In genomic region chr13:102665588-102666232, GRCm38 (mm10) we compare ENCODE assay signal across 8 mouse cellular contexts. TPM values are rescaled to one million over a fixed set of nuclear protein-coding genes. Genes with fewer than 3 reads are reported as not detected.
DNase-seq lines count a peak whose midpoint lies in the region; ATAC-seq and TF ChIP-seq lines count a peak whose summit lies in the region.

No protein-coding gene starts in this region.

- ATAC-seq in heart, embryonic 13.5 days (ENCODE audit: extremely low read depth, insufficient number of reproducible peaks, low FRiP score, low TSS enrichment): no peak
- no peak for ATAC-seq in hindbrain, embryonic 16.5 days
- ATAC-seq in midbrain, embryonic 13.5 days: no peak

- no peak for TF ChIP-seq RAD21 in MEL (IDR thresholded peaks at IDR 0.05; ENCODE audit: low read depth, low read length)

- H3K4me2 ChIP-seq in heart, embryonic 13.5 days: peak overlapping the region; percentile 57
- H3K4me2 ChIP-seq in hindbrain, embryonic 16.5 days (ENCODE audit: low read length): peak overlapping the region; percentile 41
- H3K4me2 ChIP-seq in midbrain, embryonic 13.5 days (replicated peaks): peak overlapping the region; percentile 29

- H3K9me3 ChIP-seq in heart, embryonic 13.5 days: no peaks in the 10 kb centered on the region
- no peaks in the 10 kb centered on the region for H3K9me3 ChIP-seq in MEL (replicated peaks; ENCODE audit: insufficient read depth, low read length)
- no peaks in the 10 kb centered on the region for H3K9me3 ChIP-seq in hindbrain, embryonic 16.5 days (ENCODE audit: control insufficient read depth, low read length)
- H3K9me3 ChIP-seq in midbrain, embryonic 13.5 days: no peaks in the 10 kb centered on the region

- no peaks in the 10 kb centered on the region for H3K36me3 ChIP-seq in heart, embryonic 13.5 days
- peaks cover 0 to 40% of the 10 kb centered on the region in 2 experiments; a peak in 2 of 4 replicates for H3K36me3 ChIP-seq in MEL (ENCODE audit: control insufficient read depth in 1 of 2, insufficient read depth in 2 of 2, low read length in 2 of 2)
- H3K36me3 ChIP-seq in hindbrain, embryonic 16.5 days (ENCODE audit: control insufficient read depth, insufficient read depth, low read length): no peaks in the 10 kb centered on the region
- no peaks in the 10 kb centered on the region for H3K36me3 ChIP-seq in midbrain, embryonic 13.5 days

- no peaks in the 10 kb centered on the region; the same call in 1 of the 2 replicates for H3K79me2 ChIP-seq in MEL (ENCODE audit: control insufficient read depth, insufficient read depth, low read length, poor library complexity)

- H3K27ac ChIP-seq in heart, embryonic 13.5 days (replicated peaks): no peak overlapping the region
- peak overlapping the region; percentile 93 for H3K27ac ChIP-seq in MEL (ENCODE audit: control insufficient read depth, low read depth, low read length)
- H3K27ac ChIP-seq in hindbrain, embryonic 16.5 days (ENCODE audit: low read depth, low read length): no peak overlapping the region
- no peak overlapping the region for H3K27ac ChIP-seq in midbrain, embryonic 13.5 days

- no peaks in the 10 kb centered on the region for H3K27me3 ChIP-seq in heart, embryonic 13.5 days (replicated peaks)
- no peaks in the 10 kb centered on the region for H3K27me3 ChIP-seq in MEL (ENCODE audit: control insufficient read depth in 1 of 2, insufficient read depth in 2 of 2, low read length in 2 of 2)
- no peaks in the 10 kb centered on the region for H3K27me3 ChIP-seq in hindbrain, embryonic 16.5 days (replicated peaks; ENCODE audit: control insufficient read depth, insufficient read depth, low read length)
- no peaks in the 10 kb centered on the region for H3K27me3 ChIP-seq in midbrain, embryonic 13.5 days

- peaks cover 30% of the 10 kb centered on the region for H3K4me1 ChIP-seq in heart, embryonic 13.5 days
- H3K4me1 ChIP-seq in MEL (ENCODE audit: control insufficient read depth in 1 of 2, insufficient read depth in 2 of 2, low read length in 2 of 2): peaks cover 11 to 48% of the 10 kb centered on the region in 2 experiments; a peak in 3 of 4 replicates
- H3K4me1 ChIP-seq in hindbrain, embryonic 16.5 days (ENCODE audit: control insufficient read depth, insufficient read depth, low read depth, low read length): no peaks in the 10 kb centered on the region
- H3K4me1 ChIP-seq in midbrain, embryonic 13.5 days (replicated peaks): 0 out of 2 replicates have a peak, but pooled peaks cover 4% of the 10 kb centered on the region

- no peak for DNase-seq in heart, postnatal 14 days
- peak; percentile 88 for DNase-seq in MEL (ENCODE audit: low read depth, low spot score)
- DNase-seq in retina, postnatal 1 day: no peak
- DNase-seq in urinary bladder, postnatal 25 days (ENCODE audit: low spot score): no peak
- no peak for DNase-seq in left cerebral cortex, adult 11 months (ENCODE audit: low spot score)

- intact Hi-C loops in heart, postnatal 14 days (cut with DNase I): no loop called here

- peak in 1 of 2 experiments; percentile 64; a peak in 1 of 4 replicates for TF ChIP-seq POLR2A in MEL (IDR thresholded peaks at IDR 0.05; ENCODE audit: control insufficient read depth in 1 of 2, insufficient read depth in 1 of 2, low read depth in 1 of 2, low read length in 2 of 2, poor library complexity in 1 of 2)

- TF ChIP-seq CTCF in MEL (IDR thresholded peaks at IDR 0.05 in 2 of 3, conservative IDR thresholded peaks at IDR 0.05 in 1 of 3; ENCODE audit: control insufficient read depth in 1 of 3, insufficient read depth in 1 of 3, low read depth in 2 of 3, low read length in 3 of 3, poor library complexity in 1 of 3, severe bottlenecking in 1 of 3): no peak

- H3K4me3 ChIP-seq in heart, embryonic 13.5 days: peak overlapping the region; percentile 10
- peak overlapping the region; percentile 7 to 68 for H3K4me3 ChIP-seq in MEL (ENCODE audit: control insufficient read depth in 1 of 2, insufficient read depth in 1 of 2, low read depth in 2 of 2, low read length in 2 of 2)
- H3K4me3 ChIP-seq in hindbrain, embryonic 16.5 days (ENCODE audit: low read length): no peak overlapping the region
- peak overlapping the region; percentile 5; the same call in 1 of the 2 replicates for H3K4me3 ChIP-seq in midbrain, embryonic 13.5 days (replicated peaks)

- H3K9ac ChIP-seq in heart, embryonic 13.5 days: peak overlapping the region; percentile 25; the same call in 1 of the 2 replicates
- H3K9ac ChIP-seq in MEL (ENCODE audit: control insufficient read depth, low read depth, low read length, poor library complexity, severe bottlenecking): peak overlapping the region; percentile 67
- H3K9ac ChIP-seq in hindbrain, embryonic 16.5 days (ENCODE audit: low read depth, low read length): no peak overlapping the region
- H3K9ac ChIP-seq in midbrain, embryonic 13.5 days (replicated peaks): no peak overlapping the region

- WGBS in heart, embryonic 13.5 days: 36% methylated on average over 18 of the region's 18 CpGs
- WGBS in hindbrain, embryonic 16.5 days: 62% methylated on average over 18 of the region's 18 CpGs
- 55% methylated on average over 18 of the region's 18 CpGs for WGBS in midbrain, embryonic 13.5 days

- peak; percentile 10 to 81; a peak in 3 of 4 replicates for TF ChIP-seq EP300 in MEL (IDR thresholded peaks at IDR 0.05; ENCODE audit: low read depth in 1 of 2, low read length in 2 of 2)

TF ChIP-seq in MEL, 35 proteins besides CTCF, POLR2A, EP300 and RAD21 (continues in another document):
- TF ChIP-seq UBTF (IDR thresholded peaks at IDR 0.05; ENCODE audit: borderline replicate concordance, insufficient read depth, low read depth, low read length) (no peak), CHD2 (IDR thresholded peaks at IDR 0.05; ENCODE audit: low read length) (no peak), ZC3H11A (IDR thresholded peaks at IDR 0.05; ENCODE audit: low read depth, low read length) (no peak), ETS1 (IDR thresholded peaks at IDR 0.05; ENCODE audit: low read depth, low read length) (no peak), TBP (IDR thresholded peaks at IDR 0.05; ENCODE audit: low read depth, low read length) (peak; percentile 53), E2F4 (IDR thresholded peaks at IDR 0.05; ENCODE audit: borderline replicate concordance, low read depth, low read length) (no peak), KAT2A (conservative IDR thresholded peaks at IDR 0.05; ENCODE audit: low read depth, low read length) (no peak), MXI1 (IDR thresholded peaks at IDR 0.05; ENCODE audit: low read depth, low read length) (no peak), MAX (IDR thresholded peaks at IDR 0.05; ENCODE audit: low read length) (peak; percentile 19; the same call in 1 of the 2 replicates), ZMIZ1 (IDR thresholded peaks at IDR 0.05; ENCODE audit: low read depth, low read length) (no peak), ZNF384 (IDR thresholded peaks at IDR 0.05; ENCODE audit: low read depth, low read length) (no peak), NRF1 (IDR thresholded peaks at IDR 0.05; ENCODE audit: insufficient read depth, low read depth, low read length, poor library complexity, severe bottlenecking) (0 out of 2 replicates have a peak, but pooled peaks have one; percentile 23), CHD1 (IDR thresholded peaks at IDR 0.05; ENCODE audit: low read depth, low read length) (0 out of 2 replicates have a peak, but pooled peaks have one; percentile 70), JUND (IDR thresholded peaks at IDR 0.05; ENCODE audit: low read depth, low read length) (no peak), GABPA (IDR thresholded peaks at IDR 0.05; ENCODE audit: low read depth, low read length) (no peak), MAZ (IDR thresholded peaks at IDR 0.05; ENCODE audit: low read depth, low read length) (no peak; the same call in 1 of the 2 replicates), RCOR1 (IDR thresholded peaks at IDR 0.05; ENCODE audit: low read depth, low read length) (peak; percentile 40; the same call in 1 of the 2 replicates), SMC3 (IDR thresholded peaks at IDR 0.05; ENCODE audit: low read depth, low read length) (no peak), POLR2AphosphoS5 (IDR thresholded peaks at IDR 0.05; ENCODE audit: borderline replicate concordance, low read depth, low read length) (no peak), MYB (IDR thresholded peaks at IDR 0.05; ENCODE audit: low read depth, low read length) (peak; percentile 52), MYC (IDR thresholded peaks at IDR 0.05; ENCODE audit: low read depth, low read length) (0 out of 2 replicates have a peak, but pooled peaks have one; percentile 29), SIN3A (IDR thresholded peaks at IDR 0.05; ENCODE audit: low read length) (peak; percentile 66; the same call in 1 of the 2 replicates), BHLHE40 (IDR thresholded peaks at IDR 0.05; ENCODE audit: borderline replicate concordance, low read depth, low read length) (no peak), TCF12 (IDR thresholded peaks at IDR 0.05; ENCODE audit: low read depth, low read length) (no peak), USF1 (IDR thresholded peaks at IDR 0.05; ENCODE audit: low read depth, low read length) (no peak), NELFE (IDR thresholded peaks at IDR 0.05; ENCODE audit: low read depth, low read length) (no peak; the same call in 1 of the 2 replicates), GATA1 (IDR thresholded peaks at IDR 0.05; ENCODE audit: low read depth, low read length) (peak; percentile 75), MEF2A (IDR thresholded peaks at IDR 0.05; ENCODE audit: extremely low read depth, insufficient replicate concordance, low read depth, low read length, poor library complexity, severe bottlenecking) (no peak), POLR2AphosphoS2 (IDR thresholded peaks at IDR 0.05; ENCODE audit: low read length) (no peak), ELF1 (IDR thresholded peaks at IDR 0.05; ENCODE audit: low read depth, low read length) (no peak), ZKSCAN1 (IDR thresholded peaks at IDR 0.05; ENCODE audit: low read depth, low read length) (no peak), USF2 (IDR thresholded peaks at IDR 0.05; ENCODE audit: borderline replicate concordance in 1 of 2, insufficient read depth in 1 of 2, low read depth in 1 of 2, low read length in 2 of 2) (no peak), MAFK (IDR thresholded peaks at IDR 0.05; ENCODE audit: borderline replicate concordance, low read depth, low read length) (no peak)

RNA-seq across cellular contexts. Expression of gene Cd180, which starts 27.6 kb away (rescaled TPM):
- 0.36 and 0.71 TPM in 2 replicates for polyA plus RNA-seq in heart, embryonic 13.5 days (2015; fragmentation: Nextera tagmentation; extraction: Ambion mirVana)
- 1 to 10 TPM in 1 of 2 experiments, under 1 TPM in 1; 0.41 to 1.2 TPM for total RNA-seq in heart, postnatal 14 days (2021)
- total RNA-seq in MEL (2012; rRNA removed): 0.12 and 0.39 TPM in 2 replicates
- 1 to 10 TPM in 1 of 2 experiments, not detected in 1; 1.8 TPM for polyA plus RNA-seq in MEL (2012; ENCODE audit: insufficient read depth in 1 of 2, insufficient read length in 2 of 2, low read depth in 1 of 2, low replicate concordance in 2 of 2, missing spikeins in 1 of 2)
- 0.49 and 0.63 TPM in 2 replicates for polyA plus RNA-seq in hindbrain, embryonic 16.5 days (2015; fragmentation: Nextera tagmentation; extraction: Ambion mirVana)
- 0.30 and 0.36 TPM in 2 replicates for polyA plus RNA-seq in midbrain, embryonic 13.5 days (2015; fragmentation: Nextera tagmentation; extraction: Ambion mirVana)

Comparison
In these comparisons a context has a peak if more than half of its experiments do, and no peak if none do; other contexts are left out.
1. H3K9ac ChIP-seq: peak in heart, embryonic 13.5 days (single experiment) and MEL (single experiment); none in hindbrain, embryonic 16.5 days (single experiment) and midbrain, embryonic 13.5 days (single experiment).
2. Peak in every context shown above with its lines, with median percentiles within 50 percentile points of each other: H3K4me2 ChIP-seq.